Mouse (Mus musculus) heart, postnatal 0 days (tissue): ENCODE measurements around the gene Rab7. TPM values are rescaled to one million over a fixed set of nuclear protein-coding genes. Genes with fewer than 3 reads are reported as not detected.

Experiments used
- ATAC-seq: fragments of 200-750 bp; cut with Nextera tagmentation; 2 replicates; pipeline ENCODE4 v1.8.0; 2017; ENCODE audit warnings: low read depth, moderate number of reproducible peaks, moderate library complexity; ENCODE audit not compliant: insufficient read depth
- DNase-seq: peaks from one replicate; pipeline ENCODE4 v3.0.0-alpha.2; 2016; ENCODE audit warnings: low spot score
- H3K27ac ChIP-seq: fragments of 300-500 bp; sonication (generic); 2 replicates; pipeline ENCODE4 v1.5.1; 2014; ENCODE audit warnings: low read depth, mild to moderate bottlenecking
- H3K27me3 ChIP-seq: fragments of 300-500 bp; sonication (generic); 2 replicates; pipeline ENCODE4 v1.6.1; 2014; ENCODE audit warnings: low read length, mixed read lengths; ENCODE audit not compliant: control insufficient read depth, insufficient read depth
- H3K36me3 ChIP-seq: fragments of 300-500 bp; sonication (generic); replicated peaks from 2 replicates; pipeline ENCODE4 v1.6.1; 2014; ENCODE audit warnings: low read length, mixed read lengths; ENCODE audit not compliant: control insufficient read depth, insufficient read depth
- H3K4me1 ChIP-seq: fragments of 300-500 bp; sonication (generic); 2 replicates; pipeline ENCODE4 v1.6.1; 2014; ENCODE audit warnings: antibody characterized with exemption; ENCODE audit not compliant: control insufficient read depth, insufficient read depth
- H3K4me2 ChIP-seq: fragments of 300-500 bp; sonication (generic); 2 replicates; pipeline ENCODE4 v1.6.1; 2014; ENCODE audit warnings: low read depth, mild to moderate bottlenecking, low read length, moderate library complexity
- H3K4me3 ChIP-seq: fragments of 300-500 bp; sonication (generic); 2 replicates; pipeline ENCODE4 v1.5.1; 2014; ENCODE audit warnings: low read depth, low read length
- H3K9ac ChIP-seq: fragments of 300-500 bp; sonication (generic); replicated peaks from 2 replicates; pipeline ENCODE4 v1.6.1; 2014; ENCODE audit warnings: low read depth, low read length, mixed read lengths
- H3K9me3 ChIP-seq: fragments of 300-500 bp; sonication (generic); replicated peaks from 2 replicates; pipeline ENCODE4 v1.6.1; 2016; ENCODE audit warnings: low read length; ENCODE audit not compliant: control insufficient read depth
- CTCF ChIP-seq: IDR thresholded peaks from 2 replicates; pipeline ENCODE4 v1.5.1; 2016; ENCODE audit warnings: antibody characterized with exemption, control low read depth, low read depth
- EP300 ChIP-seq: IDR thresholded peaks from 2 replicates; pipeline ENCODE4 v1.6.1; 2016; ENCODE audit warnings: antibody characterized with exemption, low read depth
- WGBS: fragments of 180-500 bp; shearing (Covaris S2); extraction: QIAGEN DNeasy Blood & Tissue Kit; methylation state at CpG from one replicate; pipeline ENCODE4 v1.1.7; 2014; 5-methylcytosine and 5-hydroxymethylcytosine counted together
- polyA plus RNA-seq: library from polyadenylated mRNA; unstranded; fragments of >200 nt; fragmentation: Nextera tagmentation; extraction: Ambion mirVana; gene quantifications from 2 replicates; pipeline ENCODE4 v1.2.1, GENCODE M21; 2015
- total RNA-seq: library from RNA; depleted of rRNA; stranded (reverse); fragments of >200 nt; gene quantifications from 2 replicates; pipeline ENCODE4 v1.2.3, GENCODE M21; 2014; ENCODE audit warnings: low replicate concordance

Gene Rab7
- total and polyA plus RNA-seq, 2 experiments from 2014 or later: 62.7 to 196 TPM

DNA sequence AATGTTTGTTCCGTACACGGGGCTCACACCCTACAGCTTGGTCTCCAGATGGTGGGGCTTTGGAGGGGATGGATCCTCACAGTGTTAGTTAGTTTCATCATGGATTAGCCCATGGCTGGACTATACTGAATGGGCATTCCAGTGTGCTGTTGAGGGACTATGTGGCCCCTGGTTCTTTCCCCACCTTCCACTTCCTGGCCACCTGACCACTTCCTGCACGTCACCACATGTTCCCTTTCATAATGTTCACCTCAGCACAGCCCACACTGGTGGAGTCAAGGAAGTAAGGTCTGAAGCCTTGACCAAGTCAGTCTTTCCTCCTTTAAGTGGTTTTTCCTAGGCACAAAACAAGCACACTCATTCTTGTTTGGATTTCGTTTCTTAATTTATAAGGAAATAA, 15.5 kb upstream of the Rab7 start:
- ATAC-seq: no peak
- Histone ChIP-seq H3K4me1 (peaks cover 6% of the 10 kb centered on the region; the same call in 1 of the 2 replicates), H3K27me3 (no peaks in the 10 kb centered on the region), H3K36me3 (no peaks in the 10 kb centered on the region), H3K4me3 (no peak overlapping the region), H3K9ac (no peak overlapping the region), H3K4me2 (no peak overlapping the region), H3K27ac (no peak overlapping the region), H3K9me3 (no peaks in the 10 kb centered on the region)
- TF ChIP-seq EP300 (no peak), CTCF (no peak)
- no peak for DNase-seq
- 70% methylated on average over 4 of the region's 4 CpGs for WGBS

DNA sequence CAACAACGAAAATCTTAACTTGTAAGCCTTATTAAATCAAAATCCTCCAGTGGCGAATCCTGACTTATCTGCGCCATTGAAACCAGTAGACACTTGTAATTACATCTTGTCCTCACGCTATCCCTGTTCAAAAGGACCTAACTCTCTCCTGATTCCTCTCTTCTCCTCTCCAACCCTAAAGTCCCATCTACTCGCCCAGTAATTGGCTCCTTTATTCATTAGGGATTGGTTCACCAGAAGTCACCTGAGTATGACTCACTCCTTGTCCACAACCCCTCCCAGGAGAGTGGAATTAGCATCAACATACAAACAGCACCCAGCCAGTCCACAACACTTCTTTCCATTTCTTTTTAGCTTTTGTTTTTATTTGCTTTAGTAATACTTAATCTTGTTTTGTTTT, 14.8 kb upstream of the Rab7 start:
- peaks cover 1% of the 10 kb centered on the region; the same call in 1 of the 2 replicates for H3K4me1 ChIP-seq
- no peak for ATAC-seq
- no peaks in the 10 kb centered on the region for H3K27me3 ChIP-seq
- no peak overlapping the region for H3K4me3 ChIP-seq
- no peak overlapping the region for H3K9ac ChIP-seq
- WGBS: 71% methylated on average over 5 of the region's 5 CpGs
- no peak for DNase-seq
- H3K9me3 ChIP-seq: no peaks in the 10 kb centered on the region
- H3K36me3 ChIP-seq: no peaks in the 10 kb centered on the region
- no peak overlapping the region for H3K27ac ChIP-seq
- TF ChIP-seq EP300 (no peak), CTCF (no peak)
- no peak overlapping the region for H3K4me2 ChIP-seq

DNA sequence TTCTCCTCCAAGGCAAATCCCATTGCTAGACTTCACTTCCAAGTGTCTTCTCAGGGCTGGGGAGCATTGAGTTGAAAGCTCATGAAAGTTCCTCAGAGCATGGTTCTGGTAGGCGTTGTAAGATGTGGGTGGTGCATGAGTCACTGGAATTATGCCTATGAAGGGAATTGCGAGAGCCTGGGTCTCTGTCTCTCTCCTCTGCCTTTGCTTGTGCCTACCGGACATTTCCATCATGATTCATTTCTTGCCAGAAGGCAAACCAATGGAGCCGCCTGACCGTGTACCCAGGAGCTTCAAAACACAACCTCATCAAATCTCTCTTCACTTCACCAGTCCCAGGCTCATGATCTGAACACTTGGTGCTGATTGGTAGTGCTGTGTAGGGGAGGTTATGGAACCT, 11.8 kb upstream of the Rab7 start:
- TF ChIP-seq CTCF (no peak), EP300 (no peak)
- Histone ChIP-seq H3K9ac (no peak overlapping the region), H3K4me3 (no peak overlapping the region), H3K27ac (no peak overlapping the region), H3K36me3 (no peaks in the 10 kb centered on the region), H3K4me2 (no peak overlapping the region), H3K4me1 (no peaks in the 10 kb centered on the region), H3K9me3 (no peaks in the 10 kb centered on the region), H3K27me3 (no peaks in the 10 kb centered on the region)
- WGBS: 77% methylated on average over 5 of the region's 5 CpGs
- no peak for ATAC-seq
- DNase-seq: no peak

DNA sequence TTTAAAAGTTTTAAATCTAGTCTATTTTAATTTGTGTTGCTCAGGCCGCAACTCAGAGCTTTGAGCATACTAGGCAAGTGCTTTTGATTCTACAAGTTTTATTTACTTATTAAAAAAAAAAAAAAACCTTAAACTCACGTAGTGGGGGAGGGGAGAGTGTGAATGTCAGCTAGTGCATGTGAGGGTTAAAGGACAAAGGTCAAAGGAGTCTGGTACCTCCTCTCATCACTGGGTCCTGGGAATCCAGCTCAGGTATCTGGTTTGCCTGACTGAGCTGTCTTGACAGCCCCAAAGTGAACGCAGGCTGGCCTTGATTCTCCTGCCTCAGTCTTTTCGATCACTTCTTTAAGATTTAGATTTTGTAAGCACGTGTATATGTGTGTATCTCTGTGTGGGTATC, 10.6 kb upstream of the Rab7 start:
- WGBS: 71% methylated on average over 5 of the region's 5 CpGs
- H3K36me3 ChIP-seq: no peaks in the 10 kb centered on the region
- no peak for DNase-seq

DNA sequence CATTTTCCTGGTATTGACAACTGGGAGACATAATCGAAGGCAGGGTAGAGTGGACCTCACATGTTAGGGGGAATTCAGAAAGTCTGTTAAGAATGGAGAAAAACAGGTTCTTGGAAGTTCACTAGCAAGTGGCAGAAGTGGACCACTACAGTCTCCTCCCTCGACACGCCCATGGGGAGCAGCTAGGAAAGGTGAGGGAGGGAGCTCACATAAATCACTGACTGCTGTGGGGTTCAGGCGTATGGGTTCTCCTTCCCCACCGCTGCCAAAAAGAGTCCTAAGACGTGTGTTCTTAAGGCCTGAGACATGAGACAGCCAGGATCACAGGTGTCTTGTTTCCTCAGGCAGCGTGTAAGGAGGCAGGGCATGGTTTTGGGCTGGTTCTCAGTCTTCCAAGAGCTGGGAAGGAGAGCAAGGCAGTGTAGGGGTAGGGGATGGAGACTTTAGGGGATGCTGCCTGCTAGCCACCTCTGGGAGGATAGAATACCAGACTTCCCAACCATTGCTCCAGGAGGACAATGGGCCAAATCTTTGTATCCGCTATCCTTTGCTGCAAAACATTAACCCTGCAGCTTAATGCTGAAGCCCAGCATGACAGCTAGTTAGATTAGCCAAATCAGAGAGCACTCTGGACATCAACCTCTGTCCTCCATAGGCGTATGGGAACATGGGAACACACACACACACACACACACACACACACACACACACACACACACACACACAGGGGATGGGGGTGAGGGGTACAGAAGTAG, 9.2 kb upstream of the Rab7 start:
- no peaks in the 10 kb centered on the region for H3K4me1 ChIP-seq
- ATAC-seq (no peak), DNase-seq (no peak)
- H3K27ac ChIP-seq: no peak overlapping the region
- TF ChIP-seq EP300: no peak
- TF ChIP-seq CTCF: no peak
- H3K27me3 ChIP-seq: no peaks in the 10 kb centered on the region
- WGBS: 62% methylated on average over 9 of the region's 9 CpGs
- H3K36me3 ChIP-seq: no peaks in the 10 kb centered on the region
- H3K4me2 ChIP-seq: no peak overlapping the region
- no peak overlapping the region for H3K9ac ChIP-seq
- H3K4me3 ChIP-seq: no peak overlapping the region
- H3K9me3 ChIP-seq: no peaks in the 10 kb centered on the region

More for the DNA sequence above, 10.6 kb upstream of the Rab7 start:
- ATAC-seq: no peak
- Histone ChIP-seq H3K27ac (no peak overlapping the region), H3K9ac (no peak overlapping the region), H3K4me2 (no peak overlapping the region), H3K4me3 (no peak overlapping the region), H3K27me3 (no peaks in the 10 kb centered on the region), H3K9me3 (no peaks in the 10 kb centered on the region), H3K4me1 (no peaks in the 10 kb centered on the region)
- no peak for TF ChIP-seq CTCF
- TF ChIP-seq EP300: no peak
